Mouse (Mus musculus) ES-Bruce4 (cell line): ENCODE results near the gene Pou2f2. TPM values are rescaled to one million over a fixed set of nuclear protein-coding genes. Genes with fewer than 3 reads are reported as not detected.

Experiments
- H3K27ac ChIP-seq: 2 replicates; pipeline ENCODE4 v1.5.1; 2012; ENCODE audit warnings: low read length, inconsistent platforms; ENCODE audit not compliant: insufficient read depth
- H3K27me3 ChIP-seq: 2 replicates; pipeline ENCODE4 v1.6.1; 2012; ENCODE audit warnings: mild to moderate bottlenecking, low read length, inconsistent platforms; ENCODE audit not compliant: control insufficient read depth, poor library complexity, insufficient read depth, severe bottlenecking
- H3K36me3 ChIP-seq: 2 replicates; pipeline ENCODE4 v1.6.1; 2012; ENCODE audit warnings: inconsistent platforms, mild to moderate bottlenecking, low read length, moderate library complexity; ENCODE audit not compliant: control insufficient read depth, poor library complexity, insufficient read depth, severe bottlenecking
- H3K4me1 ChIP-seq: one replicate; pipeline ENCODE4 v1.8.1; 2011; ENCODE audit warnings: low read length; ENCODE audit not compliant: control insufficient read depth, insufficient read depth
- H3K4me3 ChIP-seq: 2 replicates; pipeline ENCODE4 v1.5.1; 2011; ENCODE audit warnings: low read depth, mild to moderate bottlenecking, low read length
- H3K9ac ChIP-seq: 2 replicates; pipeline ENCODE4 v1.6.1; 2012; ENCODE audit warnings: low read depth, mild to moderate bottlenecking, inconsistent platforms; ENCODE audit not compliant: poor library complexity, severe bottlenecking
- H3K9me3 ChIP-seq: replicated peaks from 2 replicates; pipeline ENCODE4 v1.6.1; 2012; ENCODE audit warnings: mild to moderate bottlenecking, low read length, inconsistent platforms; ENCODE audit not compliant: control insufficient read depth, poor library complexity, insufficient read depth, severe bottlenecking
- CTCF ChIP-seq: IDR thresholded peaks from one replicate; pipeline ENCODE4 v1.8.1; 2011; ENCODE audit warnings: low read depth, low read length
- EP300 ChIP-seq: IDR thresholded peaks from 2 replicates; pipeline ENCODE4 v1.6.1; 2011; ENCODE audit warnings: low read depth, low read length; ENCODE audit not compliant: insufficient read depth
- POLR2A ChIP-seq: IDR thresholded peaks from one replicate; pipeline ENCODE4 v1.8.1; 2011; ENCODE audit warnings: low read length; ENCODE audit not compliant: insufficient read depth
- polyA plus RNA-seq: library from polyadenylated mRNA; stranded (reverse); fragments of >200 nt; gene quantifications from 2 replicates; pipeline ENCODE4 v1.2.4, GENCODE M21; 2011; ENCODE audit warnings: low read depth; ENCODE audit not compliant: missing spikeins, insufficient read depth, insufficient read length

Gene Pou2f2
- polyA plus RNA-seq, 1 experiment, result 1.8 TPM

DNA sequence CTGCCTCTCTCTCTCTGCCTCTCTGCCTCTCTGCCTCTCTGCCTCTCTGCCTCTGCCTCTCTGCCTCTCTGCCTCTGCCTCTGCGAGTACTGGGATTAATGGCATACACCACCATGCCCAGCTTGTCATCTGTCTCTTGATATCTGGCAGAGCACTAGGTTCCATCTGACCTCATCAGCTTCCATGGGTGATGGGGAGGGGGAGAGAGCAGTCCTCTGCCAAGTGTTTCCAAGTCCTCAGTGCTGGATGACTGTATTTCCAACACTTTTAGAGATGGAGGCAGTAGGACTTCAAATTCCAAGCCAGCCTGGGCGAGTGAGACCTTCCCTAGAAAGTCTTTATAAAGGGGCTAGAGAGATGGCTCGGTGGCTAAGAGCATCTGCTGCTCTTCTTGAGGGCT, 42.0 kb downstream of the Pou2f2 start:
- no peaks in the 10 kb centered on the region; the same call in 1 of the 2 replicates for H3K9me3 ChIP-seq
- TF ChIP-seq CTCF (no peak), POLR2A (no peak), EP300 (no peak)
- H3K9ac ChIP-seq, result no peak overlapping the region
- no peaks in the 10 kb centered on the region for H3K27me3 ChIP-seq
- H3K4me1 ChIP-seq, result no peaks in the 10 kb centered on the region
- H3K36me3 ChIP-seq, result no peaks in the 10 kb centered on the region
- no peak overlapping the region for H3K27ac ChIP-seq
- H3K4me3 ChIP-seq, result no peak overlapping the region

- Histone ChIP-seq H3K9me3 (no peaks in the 10 kb centered on the region; the same call in 1 of the 2 replicates), H3K4me1 (no peaks in the 10 kb centered on the region), H3K36me3 (no peaks in the 10 kb centered on the region), H3K27ac (no peak overlapping the region), H3K9ac (peak overlapping the region; percentile 31; the same call in 1 of the 2 replicates), H3K4me3 (peak overlapping the region; percentile 58), H3K27me3 (no peaks in the 10 kb centered on the region)
- TF ChIP-seq EP300 (0 out of 2 replicates have a peak, but pooled peaks have one; percentile 21), POLR2A (no peak), CTCF (peak; percentile 74)
Observed at GRCm38 (mm10) chr7:25133092-25134049, 46.2 kb downstream of the Pou2f2 start.

- 0 out of 2 replicates have a peak overlapping the region, but pooled peaks have one; percentile 9 for H3K4me3 ChIP-seq
- no peak for TF ChIP-seq EP300
- no peak for TF ChIP-seq CTCF
- TF ChIP-seq POLR2A, result no peak
- no peaks in the 10 kb centered on the region for H3K36me3 ChIP-seq
- no peak overlapping the region for H3K27ac ChIP-seq
- no peaks in the 10 kb centered on the region; the same call in 1 of the 2 replicates for H3K9me3 ChIP-seq
- no peaks in the 10 kb centered on the region for H3K27me3 ChIP-seq
- no peak overlapping the region for H3K9ac ChIP-seq
- no peaks in the 10 kb centered on the region for H3K4me1 ChIP-seq
Observed at GRCm38 (mm10) chr7:25132318-25132960, 47.1 kb downstream of the Pou2f2 start.

DNA sequence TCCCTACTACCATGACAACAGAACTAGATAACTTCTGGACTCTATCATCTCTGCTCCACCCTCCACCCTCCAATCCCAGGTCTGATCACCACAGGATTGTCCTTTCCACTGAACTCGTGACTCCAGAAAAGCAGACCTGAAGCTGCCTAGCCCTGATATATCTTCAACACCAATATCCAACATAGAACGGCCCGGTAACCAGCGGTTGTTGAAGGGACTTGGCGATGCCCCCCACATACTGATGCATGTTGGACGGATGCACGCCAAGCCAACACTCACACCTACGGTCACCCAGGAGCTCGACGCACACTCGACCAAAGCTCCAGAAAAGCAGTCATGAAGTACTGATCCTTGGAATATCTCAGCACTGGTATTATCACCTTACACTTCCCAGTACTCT, 48.3 kb downstream of the Pou2f2 start:
- H3K27ac ChIP-seq, result no peak overlapping the region
- no peaks in the 10 kb centered on the region for H3K27me3 ChIP-seq
- H3K4me3 ChIP-seq, result no peak overlapping the region
- H3K9me3 ChIP-seq, result no peaks in the 10 kb centered on the region; the same call in 1 of the 2 replicates
- no peaks in the 10 kb centered on the region for H3K36me3 ChIP-seq
- H3K9ac ChIP-seq, result no peak overlapping the region
- TF ChIP-seq EP300, result no peak
- TF ChIP-seq POLR2A, result no peak
- no peaks in the 10 kb centered on the region for H3K4me1 ChIP-seq

DNA sequence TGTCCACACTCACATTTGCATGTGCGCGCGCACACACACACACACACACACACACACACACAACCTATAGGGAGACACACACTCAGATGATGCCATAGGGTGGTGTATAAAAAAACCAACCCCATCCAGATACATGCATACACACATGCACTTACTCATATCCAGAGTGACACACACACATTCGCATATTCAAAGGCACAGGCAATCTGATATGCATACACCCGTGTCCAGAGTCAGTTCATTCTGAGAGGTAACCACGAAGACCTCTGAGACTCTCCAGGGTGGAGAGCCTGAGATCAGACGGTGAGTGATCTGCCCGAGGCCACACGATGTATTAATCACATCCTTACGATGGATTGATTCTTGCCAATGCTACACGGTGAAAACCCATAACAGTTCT, 49.0 kb downstream of the Pou2f2 start:
- Histone ChIP-seq H3K4me3 (no peak overlapping the region), H3K36me3 (no peaks in the 10 kb centered on the region), H3K9ac (no peak overlapping the region), H3K9me3 (no peaks in the 10 kb centered on the region; the same call in 1 of the 2 replicates), H3K4me1 (no peaks in the 10 kb centered on the region), H3K27ac (no peak overlapping the region), H3K27me3 (no peaks in the 10 kb centered on the region)
- TF ChIP-seq EP300 (no peak), POLR2A (no peak), CTCF (no peak)

DNA sequence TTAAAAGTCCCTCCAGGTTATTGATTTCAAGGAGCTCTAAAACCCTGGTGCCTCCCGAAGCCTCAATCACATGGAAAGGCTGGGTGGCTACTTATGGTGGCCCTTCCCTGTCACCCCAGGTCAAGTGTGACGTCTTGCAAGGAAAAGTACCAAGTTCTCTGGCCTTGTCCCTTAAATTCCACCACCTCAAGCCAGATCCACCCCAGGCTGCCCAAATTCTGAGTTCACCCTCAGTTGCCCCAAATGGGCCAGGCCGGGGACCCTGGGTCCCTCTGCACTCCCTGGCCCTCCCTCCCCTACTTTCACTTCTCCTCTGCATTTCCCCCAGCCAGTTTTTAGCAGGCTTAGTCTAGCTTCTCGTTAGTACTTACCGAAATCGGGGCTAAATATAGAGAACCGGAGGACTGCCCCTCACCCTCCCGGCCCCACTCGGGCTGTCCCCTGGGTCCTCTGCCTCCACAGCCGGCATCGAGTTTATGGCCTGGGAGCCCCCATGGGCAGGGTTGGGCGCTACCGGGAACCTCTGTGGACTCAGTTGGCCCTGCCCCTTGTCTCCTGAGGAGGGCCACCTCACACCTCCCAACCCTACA, 50.0 kb downstream of the Pou2f2 start:
- Histone ChIP-seq H3K27me3 (no peaks in the 10 kb centered on the region), H3K9me3 (no peaks in the 10 kb centered on the region), H3K4me3 (no peak overlapping the region), H3K4me1 (no peaks in the 10 kb centered on the region), H3K36me3 (no peaks in the 10 kb centered on the region), H3K27ac (no peak overlapping the region), H3K9ac (no peak overlapping the region)
- TF ChIP-seq CTCF (no peak), POLR2A (no peak), EP300 (no peak)
